Mouse (Mus musculus): ENCODE data around the gene Atxn2. TPM values are rescaled to one million over a fixed set of nuclear protein-coding genes. Genes with fewer than 3 reads are reported as not detected.

Gene Atxn2
- polyA plus RNA-seq (2011; ENCODE audit: insufficient read depth, insufficient read length, low replicate concordance, missing spikeins) = 42.8 and 60.6 TPM in 2 replicates

GRCm38 (mm10) chr5:121711174-121711927, at the start of gene Atxn2:
Atxn2 (plus strand) TSS chr5:121711337.
- Histone ChIP-seq H3K27ac (ENCODE audit: control insufficient read depth, insufficient read depth, low read depth, low read length, poor library complexity) (peak within 1 kb of the TSS; percentile 95), H3K4me1 (ENCODE audit: control insufficient read depth, insufficient read depth, low read length) (no peaks in the 10 kb centered on the region), H3K4me3 (replicated peaks; ENCODE audit: control insufficient read depth, low read depth, low read length) (peak within 1 kb of the TSS; percentile 82)
- TF ChIP-seq POLR2A (IDR thresholded peaks at IDR 0.05; ENCODE audit: borderline replicate concordance, control insufficient read depth, low read depth, low read length) = peak; percentile 86; the same call in 1 of the 2 replicates
- TF ChIP-seq CTCF (IDR thresholded peaks at IDR 0.05; ENCODE audit: control insufficient read depth, insufficient read depth, low read length) = no peak
- WGBS = 5% methylated on average over 98 of the region's 103 CpGs

- Histone ChIP-seq H3K4me1 (ENCODE audit: control insufficient read depth, insufficient read depth, low read length) (peaks cover 2% of the 10 kb centered on the region; the same call in 1 of the 2 replicates), H3K27ac (ENCODE audit: control insufficient read depth, insufficient read depth, low read depth, low read length, poor library complexity) (no peak overlapping the region), H3K4me3 (replicated peaks; ENCODE audit: control insufficient read depth, low read depth, low read length) (peak overlapping the region; percentile 72)
- TF ChIP-seq CTCF (IDR thresholded peaks at IDR 0.05; ENCODE audit: control insufficient read depth, insufficient read depth, low read length) = no peak
- 88% methylated on average over 5 of the region's 5 CpGs for WGBS
Measured at GRCm38 (mm10) chr5:121661494-121661893, 49.6 kb upstream of the Atxn2 start.

- 85% methylated on average over 8 of the region's 8 CpGs for WGBS
- H3K4me1 ChIP-seq (ENCODE audit: control insufficient read depth, insufficient read depth, low read length) = peaks cover 2% of the 10 kb centered on the region; the same call in 1 of the 2 replicates
- H3K4me3 ChIP-seq (replicated peaks; ENCODE audit: control insufficient read depth, low read depth, low read length) = no peak overlapping the region
- TF ChIP-seq POLR2A (IDR thresholded peaks at IDR 0.05; ENCODE audit: borderline replicate concordance, control insufficient read depth, low read depth, low read length) (no peak), CTCF (IDR thresholded peaks at IDR 0.05; ENCODE audit: control insufficient read depth, insufficient read depth, low read length) (no peak)
- H3K27ac ChIP-seq (ENCODE audit: control insufficient read depth, insufficient read depth, low read depth, low read length, poor library complexity) = no peak overlapping the region
Measured at GRCm38 (mm10) chr5:121663456-121663855, 47.7 kb upstream of the Atxn2 start.

- H3K27ac ChIP-seq (ENCODE audit: control insufficient read depth, insufficient read depth, low read depth, low read length, poor library complexity) = no peak overlapping the region
Measured at GRCm38 (mm10) chr5:121664078-121664477, 47.1 kb upstream of the Atxn2 start.

GRCm38 (mm10) chr5:121664971-121665370, 46.2 kb upstream of the Atxn2 start:
- no peak overlapping the region for H3K4me3 ChIP-seq (replicated peaks; ENCODE audit: control insufficient read depth, low read depth, low read length)
- TF ChIP-seq POLR2A (IDR thresholded peaks at IDR 0.05; ENCODE audit: borderline replicate concordance, control insufficient read depth, low read depth, low read length) (no peak), CTCF (IDR thresholded peaks at IDR 0.05; ENCODE audit: control insufficient read depth, insufficient read depth, low read length) (no peak)
- no peak overlapping the region for H3K27ac ChIP-seq (ENCODE audit: control insufficient read depth, insufficient read depth, low read depth, low read length, poor library complexity)
- 93% methylated on average over 9 of the region's 9 CpGs for WGBS
- peaks cover 2% of the 10 kb centered on the region; the same call in 1 of the 2 replicates for H3K4me1 ChIP-seq (ENCODE audit: control insufficient read depth, insufficient read depth, low read length)

More at GRCm38 (mm10) chr5:121664078-121664477, 47.1 kb upstream of the Atxn2 start:
- TF ChIP-seq POLR2A (IDR thresholded peaks at IDR 0.05; ENCODE audit: borderline replicate concordance, control insufficient read depth, low read depth, low read length) = no peak
- no peak for TF ChIP-seq CTCF (IDR thresholded peaks at IDR 0.05; ENCODE audit: control insufficient read depth, insufficient read depth, low read length)
- WGBS = 88% methylated on average over 6 of the region's 6 CpGs
- H3K4me1 ChIP-seq (ENCODE audit: control insufficient read depth, insufficient read depth, low read length) = peaks cover 2% of the 10 kb centered on the region; the same call in 1 of the 2 replicates
- no peak overlapping the region for H3K4me3 ChIP-seq (replicated peaks; ENCODE audit: control insufficient read depth, low read depth, low read length)

GRCm38 (mm10) chr5:121667067-121667466, 44.1 kb upstream of the Atxn2 start:
- 64% methylated on average over 4 of the region's 4 CpGs for WGBS
- no peak overlapping the region for H3K27ac ChIP-seq (ENCODE audit: control insufficient read depth, insufficient read depth, low read depth, low read length, poor library complexity)
- H3K4me1 ChIP-seq (ENCODE audit: control insufficient read depth, insufficient read depth, low read length) = no peaks in the 10 kb centered on the region; the same call in 1 of the 2 replicates
- TF ChIP-seq POLR2A (IDR thresholded peaks at IDR 0.05; ENCODE audit: borderline replicate concordance, control insufficient read depth, low read depth, low read length) = no peak
- TF ChIP-seq CTCF (IDR thresholded peaks at IDR 0.05; ENCODE audit: control insufficient read depth, insufficient read depth, low read length) = no peak
- no peak overlapping the region for H3K4me3 ChIP-seq (replicated peaks; ENCODE audit: control insufficient read depth, low read depth, low read length)

GRCm38 (mm10) chr5:121668411-121668810, 42.7 kb upstream of the Atxn2 start:
- no peak for TF ChIP-seq POLR2A (IDR thresholded peaks at IDR 0.05; ENCODE audit: borderline replicate concordance, control insufficient read depth, low read depth, low read length)
- TF ChIP-seq CTCF (IDR thresholded peaks at IDR 0.05; ENCODE audit: control insufficient read depth, insufficient read depth, low read length) = no peak
- Histone ChIP-seq H3K4me3 (replicated peaks; ENCODE audit: control insufficient read depth, low read depth, low read length) (no peak overlapping the region), H3K27ac (ENCODE audit: control insufficient read depth, insufficient read depth, low read depth, low read length, poor library complexity) (no peak overlapping the region), H3K4me1 (ENCODE audit: control insufficient read depth, insufficient read depth, low read length) (no peaks in the 10 kb centered on the region)
- WGBS = 82% methylated on average over 6 of the region's 6 CpGs

- 83% methylated on average over 3 of the region's 3 CpGs for WGBS
- Histone ChIP-seq H3K4me3 (replicated peaks; ENCODE audit: control insufficient read depth, low read depth, low read length) (no peak overlapping the region), H3K4me1 (ENCODE audit: control insufficient read depth, insufficient read depth, low read length) (no peaks in the 10 kb centered on the region), H3K27ac (ENCODE audit: control insufficient read depth, insufficient read depth, low read depth, low read length, poor library complexity) (no peak overlapping the region)
- TF ChIP-seq CTCF (IDR thresholded peaks at IDR 0.05; ENCODE audit: control insufficient read depth, insufficient read depth, low read length) (peak; percentile 69), POLR2A (IDR thresholded peaks at IDR 0.05; ENCODE audit: borderline replicate concordance, control insufficient read depth, low read depth, low read length) (no peak)
Measured at GRCm38 (mm10) chr5:121670412-121670811, 40.7 kb upstream of the Atxn2 start.
